Mouse (Mus musculus): ENCODE data around the gene Tkt. TPM values are rescaled to one million over a fixed set of nuclear protein-coding genes. Genes with fewer than 3 reads are reported as not detected.

Gene Tkt
- total RNA-seq, 1 experiment from 2014 or later = 921 TPM

DNA sequence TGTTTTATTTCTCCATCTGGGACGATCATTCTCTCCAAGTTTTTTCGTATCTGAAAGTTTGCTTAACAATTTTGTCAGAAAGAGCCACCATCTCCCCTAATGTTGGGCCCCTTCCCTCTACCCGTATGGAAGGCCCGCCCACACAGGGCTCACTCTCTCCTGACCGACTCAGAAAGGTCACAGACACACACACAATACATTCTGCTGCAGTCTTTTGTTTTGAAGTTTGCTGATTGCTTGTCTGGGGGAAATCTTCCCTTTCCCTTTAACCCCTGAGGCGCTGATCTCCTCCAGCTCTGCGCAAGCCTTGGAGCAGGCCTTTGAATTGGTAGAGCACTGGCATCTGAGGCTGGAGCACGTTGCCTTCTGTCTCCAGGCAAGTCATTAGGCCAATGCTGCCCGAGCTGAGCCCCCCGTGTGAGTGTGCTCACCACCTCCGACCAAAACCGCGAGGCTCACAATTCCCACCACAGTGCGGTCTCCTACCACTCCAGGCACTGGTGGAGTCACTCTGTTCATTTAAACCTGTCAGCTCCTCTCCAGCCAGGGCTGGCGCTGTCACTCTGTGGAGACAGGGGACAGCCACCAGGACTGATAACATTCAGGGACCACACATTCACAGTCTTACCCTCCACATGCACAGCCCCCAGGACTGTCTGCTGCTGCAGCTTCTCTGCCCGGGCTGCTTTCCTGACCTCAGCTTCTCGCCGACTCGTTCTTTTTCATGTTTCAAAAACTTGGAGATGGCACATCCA is 36.5 kb downstream of the Tkt start:
- no peak for DNase-seq

DNA sequence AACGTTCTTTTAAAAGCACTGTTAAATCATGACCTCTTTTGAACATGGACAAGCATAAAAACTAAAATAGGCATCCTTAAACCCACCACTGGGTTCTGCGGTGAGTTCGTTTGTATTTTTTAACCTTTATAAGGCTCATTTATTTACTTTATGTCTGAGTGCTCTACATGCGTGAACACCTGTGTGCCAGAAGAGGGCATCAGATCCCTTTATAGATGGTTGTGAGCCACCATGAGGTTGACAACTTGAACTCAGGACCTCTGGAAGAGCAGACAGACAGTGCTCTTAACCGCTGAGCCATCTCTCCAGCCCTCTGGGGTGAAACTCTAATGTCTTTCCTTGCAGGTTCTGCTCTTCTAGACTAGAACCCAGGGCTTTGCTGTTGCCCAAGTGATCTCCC is 37.2 kb downstream of the Tkt start:
- DNase-seq = no peak

DNA sequence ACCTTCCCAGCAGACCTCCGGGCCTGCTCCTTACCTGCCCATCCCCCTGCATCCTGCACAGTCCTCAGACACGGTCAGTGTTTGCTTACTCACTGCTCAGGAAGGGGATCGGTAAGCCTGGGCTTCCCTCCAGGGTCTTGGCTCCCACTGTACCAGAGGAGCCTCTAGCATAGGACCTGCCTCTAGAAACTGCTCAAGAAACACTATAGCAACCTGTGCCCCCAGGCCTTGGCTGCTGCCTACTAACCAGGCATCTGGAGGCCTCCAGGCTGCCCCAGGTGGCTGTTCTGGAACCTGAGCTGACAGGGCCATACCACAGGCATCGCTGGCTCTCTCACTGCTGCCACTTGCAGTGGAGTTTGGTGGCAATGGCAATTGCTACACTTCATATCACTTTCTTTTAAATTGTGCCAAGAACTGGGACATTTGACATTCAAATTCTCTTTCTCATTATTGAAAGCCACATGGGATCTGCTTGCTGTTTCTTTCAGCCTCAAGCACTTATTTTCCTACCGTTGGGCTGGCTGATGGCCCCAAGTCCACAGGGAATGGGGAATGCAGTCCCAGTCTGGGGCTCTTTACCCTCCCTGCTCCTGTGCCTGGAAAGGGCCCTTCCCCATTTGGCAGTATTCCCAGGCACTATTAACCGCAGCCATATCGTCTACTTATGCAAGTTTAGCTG is 38.8 kb downstream of the Tkt start:
- DNase-seq = peak; percentile 58

DNA sequence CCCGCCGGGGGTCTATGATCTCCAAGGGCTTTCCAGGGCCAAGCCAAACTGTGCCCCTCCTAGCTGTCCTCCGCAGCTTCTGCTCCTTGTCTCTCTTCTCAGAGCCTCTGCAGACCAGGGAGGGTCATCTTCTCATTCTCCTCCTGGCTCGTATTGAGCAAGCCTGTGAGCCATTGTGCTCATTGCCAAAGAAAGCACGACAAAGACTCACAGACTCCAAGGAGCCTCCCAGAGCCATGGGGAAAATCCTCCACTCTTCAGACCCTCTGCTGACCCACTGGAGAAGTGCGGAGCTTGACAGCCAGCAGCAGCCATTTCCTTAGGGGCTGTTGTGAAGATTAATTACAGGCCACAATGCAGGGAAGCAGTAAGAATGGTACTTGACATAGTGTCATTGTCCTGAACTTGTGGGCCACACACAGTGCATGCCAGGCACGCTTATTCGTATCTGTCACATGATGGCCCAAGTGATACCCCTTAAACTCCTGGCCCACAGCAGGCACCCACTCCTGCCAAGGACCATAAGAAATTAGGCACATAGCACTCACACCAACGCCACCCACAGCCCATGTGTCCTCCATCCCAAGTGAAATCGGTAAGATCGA is 42.0 kb downstream of the Tkt start:
- DNase-seq = no peak

DNA sequence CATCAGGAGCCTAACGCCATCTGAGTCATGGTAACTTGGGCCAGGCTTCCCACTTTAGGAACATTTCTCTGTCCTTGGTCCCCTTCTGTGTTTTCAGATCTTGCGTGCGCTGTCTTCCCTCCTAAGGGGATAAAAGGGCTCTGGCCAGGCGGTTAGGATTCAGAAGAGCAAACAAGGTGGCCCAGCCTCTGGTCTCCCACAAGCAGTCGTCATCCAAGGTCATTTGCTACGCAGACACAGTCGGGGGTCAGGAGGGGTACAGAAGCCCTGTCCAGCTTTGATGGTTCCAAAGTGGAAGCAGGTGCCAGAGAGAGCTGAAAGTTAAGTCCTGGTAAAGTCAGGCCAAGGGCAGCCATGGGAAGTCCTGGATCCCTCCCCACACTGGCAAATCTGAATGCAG is 42.8 kb downstream of the Tkt start:
- peak; percentile 43 for DNase-seq

DNA sequence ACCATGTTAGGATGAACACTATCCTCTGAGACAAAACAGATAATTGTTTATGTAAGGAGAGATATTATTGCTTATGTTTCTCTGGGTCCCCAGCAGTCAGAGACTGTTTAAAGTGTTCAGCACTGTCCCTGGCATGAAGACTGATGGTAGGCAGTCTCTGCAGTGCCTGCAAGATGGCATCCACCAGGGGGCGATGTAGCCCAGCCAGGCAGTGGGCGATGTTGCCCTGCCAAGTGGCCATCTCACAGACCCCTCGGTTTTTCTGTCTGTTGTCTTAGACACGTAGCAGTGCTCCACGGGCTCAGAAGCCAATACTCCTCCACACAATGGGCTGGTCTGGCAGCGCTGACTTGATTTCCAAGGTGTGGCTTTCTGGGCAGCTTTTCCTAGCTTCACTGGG is 43.3 kb downstream of the Tkt start:
- DNase-seq = peak; percentile 94

DNA sequence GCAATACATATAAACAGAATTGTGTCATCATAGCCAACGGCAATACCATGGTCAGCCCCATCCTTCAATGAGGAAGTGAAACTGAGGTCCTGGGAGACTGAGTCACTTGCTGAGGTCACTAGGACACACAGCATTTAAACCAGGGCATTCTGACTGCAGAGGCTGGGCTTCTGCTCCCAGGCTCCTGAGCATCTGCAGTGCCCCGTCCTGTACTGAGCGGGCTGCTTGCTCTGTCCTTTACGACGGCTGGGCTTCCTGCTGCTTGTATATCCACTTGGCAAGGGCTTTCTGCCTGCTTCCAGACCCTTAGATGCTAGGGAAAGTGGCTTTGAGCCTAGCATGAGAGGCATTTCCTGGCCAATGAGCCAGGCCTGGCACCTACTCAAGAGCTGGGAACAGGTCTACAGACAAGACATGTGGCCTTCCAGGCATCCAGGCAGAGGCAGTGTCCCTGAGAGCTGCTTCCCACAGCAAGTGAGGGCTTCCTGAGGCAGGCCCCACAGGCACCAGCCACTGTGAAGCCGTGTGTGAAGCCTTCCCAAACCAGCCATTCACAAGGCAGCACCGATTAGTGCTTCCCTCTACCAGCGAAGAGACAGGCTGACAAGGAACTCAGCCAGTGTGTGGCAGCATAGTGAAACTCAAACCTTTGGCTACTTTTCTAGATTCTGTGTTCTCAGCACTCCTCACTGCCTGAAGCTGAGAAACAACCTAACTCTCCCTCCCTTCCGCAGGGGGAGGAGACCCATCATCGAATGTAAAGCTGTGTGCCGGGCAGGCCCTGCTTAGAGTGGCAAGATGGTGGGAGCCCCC is 45.3 kb downstream of the Tkt start:
- DNase-seq = peak; percentile 85

DNA sequence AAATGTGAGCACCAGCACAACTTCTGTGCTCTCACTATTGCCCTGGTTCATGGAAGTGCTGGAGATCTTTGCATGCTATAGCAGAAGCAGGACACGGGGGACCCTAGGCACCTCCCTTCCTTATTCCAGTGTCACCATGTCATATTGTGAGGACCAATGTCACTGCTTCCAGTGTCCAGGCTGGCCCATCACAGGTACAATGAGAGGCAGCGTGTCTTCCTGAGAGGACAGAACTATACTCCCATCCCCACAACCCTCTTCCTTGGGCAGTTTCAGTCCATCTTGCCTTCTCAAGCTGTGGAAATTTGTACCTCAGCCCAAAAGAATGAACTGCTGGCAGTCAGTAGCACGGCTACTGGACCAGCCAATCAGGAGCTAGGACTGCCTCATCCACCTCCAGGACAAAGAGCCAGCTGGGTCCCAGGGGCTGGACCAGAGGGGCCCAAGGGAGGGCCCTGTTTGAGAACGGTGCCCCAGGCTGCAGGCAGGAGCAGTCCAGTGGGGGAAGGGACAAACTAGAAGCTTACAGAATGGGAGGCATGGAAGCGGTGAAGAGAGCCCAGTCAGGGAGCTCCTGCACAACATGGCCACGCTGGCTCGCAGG is 46.0 kb downstream of the Tkt start:
- DNase-seq = peak; percentile 85

DNA sequence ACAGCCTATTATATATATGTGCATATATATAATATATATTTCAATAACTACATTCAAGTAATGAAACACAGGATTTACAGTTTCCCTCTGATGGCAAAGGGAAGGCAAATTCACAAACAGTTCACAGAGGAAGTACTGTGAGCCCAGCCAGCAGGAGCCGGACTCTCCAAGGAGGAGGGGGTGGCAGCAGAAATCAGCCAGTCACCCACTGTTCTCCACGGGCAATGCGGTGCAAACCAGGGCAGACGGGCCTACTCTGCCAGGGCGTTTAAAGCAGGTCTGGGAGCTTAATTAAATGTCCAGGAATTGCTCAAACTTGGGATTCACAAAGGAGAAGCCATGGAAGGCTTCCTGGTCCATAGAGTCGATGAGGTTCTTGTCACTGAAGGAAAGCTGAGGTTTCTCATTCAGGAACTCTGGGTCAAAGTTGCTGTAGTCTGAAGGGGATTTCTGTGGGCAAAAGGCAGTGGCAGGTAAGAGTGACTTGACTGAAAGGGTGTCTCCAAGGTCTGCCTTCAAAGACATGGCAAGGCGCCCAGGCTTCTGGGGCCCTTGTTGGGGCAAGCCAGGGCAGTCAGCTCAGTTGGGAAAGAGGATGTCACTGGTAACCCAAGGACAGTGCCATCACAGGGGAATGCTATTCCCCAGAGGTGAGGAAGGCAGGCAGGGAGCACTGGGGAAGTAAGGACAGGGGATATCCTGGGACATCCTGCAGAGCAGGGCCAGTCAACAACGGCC is 47.6 kb downstream of the Tkt start:
- peak; percentile 92 for DNase-seq

DNA sequence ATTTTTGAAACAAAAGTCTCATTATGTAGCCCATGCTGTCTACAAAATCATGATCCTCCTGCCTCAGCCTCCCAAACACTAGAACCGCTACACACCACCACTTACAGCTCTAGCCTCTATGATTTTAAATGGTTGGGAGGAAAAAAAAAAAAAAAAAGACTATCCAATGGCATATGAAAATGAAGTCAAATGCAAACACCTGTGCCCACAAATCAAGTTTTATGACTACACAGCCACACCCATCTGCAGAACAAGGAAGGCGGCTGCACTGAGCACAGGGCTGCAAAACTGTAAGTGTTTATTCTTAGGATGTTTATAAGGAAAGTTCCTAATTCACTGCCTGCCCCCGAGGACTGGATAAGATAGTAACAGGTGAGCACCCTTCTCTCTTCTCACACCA is 48.2 kb downstream of the Tkt start:
- DNase-seq = no peak

DNA sequence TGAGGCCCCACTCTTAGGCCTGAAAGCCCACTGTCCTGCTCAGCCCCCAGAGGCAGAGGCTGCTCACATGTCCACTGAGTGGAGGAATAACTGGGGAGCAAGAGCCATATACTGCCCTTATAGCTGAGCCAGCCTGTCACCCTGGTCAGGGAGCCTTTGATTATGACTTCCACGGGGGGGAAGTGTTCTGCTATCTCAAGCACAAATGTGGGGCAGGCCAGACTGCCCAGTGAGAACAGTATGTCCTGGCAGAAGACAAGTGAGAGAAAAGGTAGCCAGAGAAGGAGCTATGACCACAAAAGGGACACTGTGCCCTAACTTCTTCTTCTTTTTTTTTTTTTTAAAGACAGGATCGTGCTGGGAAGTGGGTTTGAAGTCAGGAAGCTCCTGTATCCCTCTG is 49.0 kb downstream of the Tkt start:
- DNase-seq = no peak

DNA sequence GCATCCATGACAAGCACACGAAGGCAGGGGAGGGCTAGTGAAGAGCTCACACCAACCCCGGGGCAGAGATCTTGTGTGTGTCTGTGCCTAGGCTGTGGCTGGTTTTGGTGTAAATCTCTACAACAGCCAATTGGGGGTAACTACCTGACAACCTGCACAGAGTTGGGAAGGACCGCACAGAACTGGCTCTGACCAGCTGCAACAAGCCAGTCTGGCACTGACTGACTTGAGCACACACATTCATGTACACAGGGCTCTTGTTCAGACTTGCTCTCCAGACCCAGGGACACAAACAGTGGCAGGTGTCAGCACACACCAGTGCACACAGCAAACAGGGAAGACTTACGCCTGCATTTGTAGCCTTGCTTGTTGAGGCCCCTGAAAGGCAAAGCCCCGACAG is 58.7 kb downstream of the Tkt start:
- DNase-seq = no peak

DNA sequence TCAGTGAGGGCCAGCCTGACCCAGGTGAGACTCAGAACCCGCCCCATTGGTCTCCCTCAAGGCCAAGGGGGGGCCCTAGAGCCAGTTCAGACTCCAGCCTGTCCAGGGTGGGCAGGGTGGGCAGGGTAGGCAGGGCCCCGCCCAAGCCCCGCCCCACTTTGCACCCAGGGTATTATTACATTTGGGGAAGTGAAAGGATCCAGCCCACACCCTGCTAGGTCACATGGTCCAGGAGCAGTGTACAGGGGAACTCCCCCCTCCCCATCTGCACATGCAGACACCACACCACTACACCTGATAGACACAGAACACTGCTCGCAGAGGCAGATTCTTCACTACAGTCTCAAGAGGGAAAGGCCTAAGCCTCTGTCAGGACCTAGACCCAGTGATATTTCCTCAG is 59.5 kb downstream of the Tkt start:
- no peak for DNase-seq

DNA sequence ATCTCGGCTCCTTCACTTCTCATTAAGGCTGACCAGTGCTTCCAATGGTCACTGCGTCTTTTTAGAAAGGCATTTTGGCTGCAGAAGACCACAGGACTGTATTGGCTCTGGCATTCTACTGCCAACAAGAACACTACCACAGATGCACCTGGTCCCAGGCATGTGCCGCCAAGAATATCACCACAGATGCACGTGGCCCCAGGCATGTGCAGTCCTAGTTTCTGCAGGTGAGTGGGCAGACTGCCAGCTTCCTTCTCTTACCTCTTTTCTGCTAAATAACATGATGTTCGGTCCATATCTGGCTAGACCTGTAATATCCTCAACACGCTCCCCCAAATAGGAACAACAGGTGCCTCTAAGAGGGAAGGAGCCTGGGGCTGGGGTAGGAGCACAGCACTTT is 60.0 kb downstream of the Tkt start:
- DNase-seq = no peak

DNA sequence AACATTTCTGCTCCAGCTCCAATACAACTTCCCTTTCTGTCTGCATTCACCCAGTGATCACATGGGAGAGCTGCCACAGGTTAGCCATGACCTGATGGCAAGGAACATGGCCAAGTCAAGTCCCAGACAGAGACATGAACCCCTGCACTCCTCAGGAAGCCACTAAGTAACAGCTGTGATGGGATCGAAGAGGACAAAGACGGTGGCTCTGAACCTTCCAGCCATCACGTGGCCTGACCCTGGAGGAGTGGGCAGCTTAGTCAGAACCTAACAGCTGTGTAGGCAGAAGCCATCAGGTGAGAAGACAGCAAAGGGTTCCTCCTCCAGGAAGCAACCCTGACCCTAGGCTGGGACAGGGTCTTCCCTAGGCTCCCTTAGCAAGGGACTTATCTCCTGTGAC is 61.3 kb downstream of the Tkt start:
- DNase-seq = no peak

DNA sequence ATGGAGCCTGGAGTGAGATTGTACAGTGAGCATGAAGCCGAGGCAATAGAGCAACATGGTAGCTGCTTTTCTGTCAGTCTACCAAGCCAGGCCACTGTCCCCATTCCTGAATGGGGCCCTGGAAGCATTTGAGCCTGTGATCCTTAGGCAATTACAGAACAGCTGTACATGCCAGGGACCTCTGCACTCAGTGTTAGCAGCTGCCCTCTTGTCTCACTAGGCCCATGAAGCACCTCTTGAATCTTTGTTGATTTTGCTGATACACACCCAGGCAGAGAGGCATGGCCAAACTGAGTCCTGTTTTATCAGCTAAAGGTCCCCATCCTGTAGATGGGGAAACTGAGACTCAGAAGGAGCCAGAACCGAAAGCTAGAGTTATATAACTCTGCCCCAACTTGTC is 62.1 kb downstream of the Tkt start:
- DNase-seq = no peak

DNA sequence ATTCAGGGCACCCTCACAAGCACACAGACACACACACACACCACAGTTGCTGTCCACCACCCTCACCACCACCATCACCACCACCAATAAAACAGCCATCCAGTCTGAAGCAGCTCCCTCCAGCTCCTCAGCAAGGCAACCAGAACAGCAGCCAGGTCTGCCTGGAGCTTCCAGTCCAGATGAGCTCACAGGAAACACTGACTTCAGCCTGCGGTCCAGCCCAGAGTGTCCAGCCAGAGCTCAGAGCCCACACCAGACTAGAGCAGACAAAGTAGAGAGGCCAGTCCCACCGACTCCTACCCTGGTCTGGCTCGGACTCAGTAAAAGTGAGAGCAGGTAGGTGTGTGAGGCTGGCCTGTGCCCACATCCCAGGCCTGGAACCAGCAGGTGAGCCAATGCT is 62.8 kb downstream of the Tkt start:
- no peak for DNase-seq

DNA sequence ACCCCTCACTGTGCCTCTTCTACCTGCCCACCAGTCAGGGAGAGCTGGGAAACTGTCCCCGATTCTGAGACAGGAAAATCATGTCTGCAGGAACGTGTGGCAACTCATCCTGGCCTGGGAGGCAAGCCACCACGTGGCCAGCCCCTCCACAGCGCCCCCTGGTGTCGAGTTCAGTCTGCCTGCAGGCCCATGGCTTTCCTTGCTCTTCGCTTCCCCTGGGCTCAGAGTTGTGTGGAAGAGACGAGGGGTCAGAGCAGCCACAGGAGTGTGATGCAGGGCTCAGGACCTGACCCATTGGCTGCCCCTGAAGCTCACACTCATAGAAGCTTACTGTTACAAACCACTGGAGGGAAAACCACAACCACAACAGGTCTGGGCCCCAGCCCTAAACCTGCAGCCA is 64.4 kb downstream of the Tkt start:
- peak; percentile 96 for DNase-seq

DNA sequence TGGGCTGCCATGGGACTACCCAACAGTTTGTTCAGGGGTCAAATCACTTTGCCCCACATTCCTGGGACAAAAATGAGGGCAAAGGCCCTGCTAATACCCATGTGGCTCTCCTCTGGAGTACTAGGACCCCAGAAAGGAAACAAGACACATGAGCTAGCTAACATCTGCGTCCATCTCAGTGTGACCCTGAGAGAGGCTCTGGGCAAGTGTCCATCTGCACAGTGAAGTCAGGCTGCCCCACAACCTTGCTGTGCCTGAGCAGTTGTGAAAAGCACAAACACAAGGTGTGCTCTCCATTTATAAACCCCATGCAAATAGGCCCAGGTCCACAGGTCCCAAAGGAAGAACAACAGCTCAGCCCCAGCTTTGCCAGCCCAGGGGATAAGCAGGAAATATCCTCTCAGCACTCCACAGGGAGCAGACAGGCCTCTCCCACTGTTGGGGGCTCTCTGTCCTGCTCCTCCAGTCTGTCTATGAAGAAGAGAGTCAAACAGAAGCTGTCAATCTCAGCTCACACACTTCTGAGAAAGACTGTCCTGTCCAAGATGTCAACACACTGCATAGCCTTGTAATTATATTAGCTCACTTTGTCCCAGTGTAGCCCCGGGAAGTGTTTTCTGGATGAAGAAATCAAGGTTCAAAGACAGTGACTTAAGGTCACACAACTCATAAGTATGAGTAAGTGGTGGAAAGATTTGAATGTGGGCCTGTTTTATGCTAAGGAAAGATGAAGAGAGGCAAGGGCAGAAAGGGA is 65.0 kb downstream of the Tkt start:
- DNase-seq = peak; percentile 62

DNA sequence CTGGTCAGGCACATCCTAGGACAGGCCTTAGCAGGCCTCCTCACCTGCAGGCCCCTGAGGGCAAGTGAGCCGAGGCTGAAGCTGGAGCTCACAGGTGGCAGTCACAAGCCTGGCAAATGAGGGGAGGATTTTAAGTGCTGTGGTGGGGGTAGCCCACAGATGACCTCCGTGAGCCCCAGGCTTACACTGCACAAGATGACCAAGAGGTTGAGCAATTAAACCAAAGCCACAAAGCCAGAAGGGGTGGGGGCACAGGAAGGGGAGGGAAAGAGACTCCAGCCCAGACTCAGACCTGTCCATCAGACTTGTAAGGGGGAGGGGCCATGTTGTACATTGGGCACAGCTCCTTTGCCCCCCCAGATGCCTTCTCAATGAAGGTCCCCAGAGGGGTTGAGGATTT is 68.6 kb downstream of the Tkt start:
- no peak for DNase-seq

DNA sequence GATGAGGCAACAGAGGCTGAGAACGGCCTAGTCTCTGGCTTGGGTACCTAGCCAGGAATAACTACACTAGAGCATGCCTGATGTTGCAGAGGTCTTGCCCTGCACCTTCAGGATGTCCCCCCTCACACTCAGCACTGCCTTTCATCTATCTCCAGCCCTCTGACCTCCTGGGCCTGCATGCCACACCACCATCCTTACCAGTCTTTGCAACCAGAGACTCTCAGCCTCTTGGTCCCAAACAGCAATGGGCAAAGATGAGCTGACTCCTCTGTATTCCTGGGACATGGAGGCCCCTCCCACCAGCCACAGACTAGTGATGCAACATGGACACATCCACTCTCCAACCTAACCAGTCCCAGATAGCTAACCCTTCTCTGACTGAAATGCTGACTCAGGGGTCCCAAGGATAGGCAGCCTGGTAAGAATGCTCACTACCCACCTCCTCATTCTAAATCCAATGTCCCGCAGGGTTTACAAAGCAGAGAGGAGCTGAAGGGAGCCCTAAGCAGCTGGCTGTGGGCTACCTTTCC is 70.7 kb downstream of the Tkt start:
- DNase-seq = no peak

Data from adrenal gland, postnatal 14 days (tissue).